Mouse (Mus musculus) spleen, adult 2 months (tissue): ENCODE measurements around the gene Prcd. TPM values are rescaled to one million over a fixed set of nuclear protein-coding genes. Genes with fewer than 3 reads are reported as not detected.
A peak's percentile ranks its signal among the peaks of the same experiment; 100 is the strongest.
"Not testable (repeated sequence)": the region's sequence is repeated elsewhere in the genome, so short reads cannot be mapped to it uniquely, and the experiment has no call there.

Source experiments
- DNase-seq, 2 experiments: peaks; one replicate each; pipeline versions ENCODE4 v3.0.0 to v3.0.0-alpha.2; 2012 to 2021; ENCODE audit warnings: low spot score in 2 of 2, low read depth in 1 of 2
- H3K27ac ChIP-seq: fragments of 200-500 bp; 2 replicates; pipeline ENCODE4 v1.5.1; 2012; ENCODE audit warnings: low read length, inconsistent platforms; ENCODE audit not compliant: insufficient read depth
- H3K27me3 ChIP-seq: fragments of 200-500 bp; 2 replicates; pipeline ENCODE4 v1.6.1; 2012; ENCODE audit warnings: mild to moderate bottlenecking, moderate library complexity, low read length, inconsistent platforms; ENCODE audit not compliant: control insufficient read depth, insufficient read depth
- H3K36me3 ChIP-seq: fragments of 200-500 bp; 2 replicates; pipeline ENCODE4 v1.6.1; 2012; ENCODE audit warnings: mild to moderate bottlenecking, low read length, inconsistent platforms; ENCODE audit not compliant: control insufficient read depth, insufficient read depth
- H3K4me1 ChIP-seq: fragments of 200-500 bp; 2 replicates; pipeline ENCODE4 v1.6.1; 2011; ENCODE audit warnings: inconsistent platforms; ENCODE audit not compliant: control insufficient read depth, insufficient read depth, insufficient read length
- H3K4me3 ChIP-seq: fragments of 200-500 bp; 2 replicates; pipeline ENCODE4 v1.5.1; 2011; ENCODE audit warnings: mild to moderate bottlenecking, inconsistent platforms; ENCODE audit not compliant: insufficient read depth, insufficient read length; ENCODE audit errors: extremely low read depth
- CTCF ChIP-seq: fragments of 200-500 bp; IDR thresholded peaks from 2 replicates; pipeline ENCODE4 v1.5.1; 2011; ENCODE audit warnings: mild to moderate bottlenecking, inconsistent platforms; ENCODE audit not compliant: insufficient read depth, insufficient read length, insufficient replicate concordance; ENCODE audit errors: extremely low read depth
- POLR2A ChIP-seq: fragments of 200-500 bp; IDR thresholded peaks from 2 replicates; pipeline ENCODE4 v1.6.1; 2011; ENCODE audit warnings: low read depth, low read length, inconsistent platforms
- WGBS: fragments of 180-500 bp; shearing (Covaris S2); methylation state at CpG from one replicate; pipeline ENCODE4 v1.1.7; 2018; 5-methylcytosine and 5-hydroxymethylcytosine counted together
- polyA plus RNA-seq: library from polyadenylated mRNA; depleted of rRNA; stranded (reverse); fragments of >200 nt; gene quantifications from 2 replicates; pipeline ENCODE4 v1.2.3, GENCODE M21; 2012; rRNA removed

Prcd gene
- polyA plus RNA-seq, result 0.35 and 0.72 TPM in 2 replicates

DNA sequence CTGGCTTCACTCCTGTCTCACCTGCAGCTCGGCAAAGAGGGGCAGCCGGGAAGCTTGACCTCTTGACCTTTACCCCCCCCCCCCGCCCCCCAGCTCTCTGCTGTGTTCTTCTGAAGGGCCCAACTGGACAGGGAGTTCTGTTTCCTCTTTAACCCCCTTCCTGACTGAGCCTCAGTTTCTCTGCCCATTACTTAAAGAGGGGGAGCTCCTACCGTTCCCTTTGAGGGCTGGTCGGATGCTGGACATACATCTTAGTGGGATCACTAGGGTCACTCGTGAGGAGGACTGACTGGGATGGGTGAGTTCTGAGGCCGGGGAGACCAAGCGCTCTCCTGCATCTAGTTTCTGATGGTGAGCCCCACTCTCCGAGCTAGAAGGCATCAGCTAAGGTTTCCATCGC, at the start of gene Prcd:
Prcd (plus strand) TSS at position 301 of the 400 bp plus-strand sequence.
- Histone ChIP-seq H3K4me3 (peak within 1 kb of the TSS; percentile 36; the same call in 1 of the 2 replicates), H3K36me3 (no peaks in the 10 kb centered on the region), H3K4me1 (peaks cover 7% of the 10 kb centered on the region), H3K27ac (no peak within 1 kb of the TSS), H3K27me3 (peaks cover 12% of the 10 kb centered on the region)
- no peak for TF ChIP-seq POLR2A
- TF ChIP-seq CTCF, result no peak
- DNase-seq, result no peak
- 22% methylated on average over 10 of the region's 10 CpGs for WGBS

DNA sequence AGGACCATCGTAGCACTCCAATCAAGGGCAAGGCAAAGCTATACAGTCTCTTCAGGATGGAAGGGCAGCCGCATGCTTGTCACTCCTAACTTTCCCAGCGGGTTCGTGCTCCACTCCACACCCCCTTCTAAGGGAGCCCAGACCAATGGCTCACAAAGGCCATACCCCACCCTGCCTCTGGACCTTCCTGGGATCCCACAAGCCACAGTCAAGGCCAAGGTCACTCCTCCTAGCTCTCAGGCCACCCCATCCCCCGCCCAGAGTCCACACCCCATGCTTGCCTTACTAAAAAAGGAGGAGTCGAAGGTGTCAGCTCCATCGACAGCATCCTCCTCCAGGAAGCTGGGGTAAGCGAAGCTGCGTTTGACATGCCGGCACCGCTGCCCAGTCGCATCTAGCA, 49.2 kb upstream of the Prcd start:
- no peak overlapping the region for H3K27ac ChIP-seq
- H3K36me3 ChIP-seq, result peaks cover 52% of the 10 kb centered on the region
- H3K27me3 ChIP-seq, result no peaks in the 10 kb centered on the region
- TF ChIP-seq POLR2A (no peak), CTCF (no peak)
- no peak overlapping the region for H3K4me3 ChIP-seq
- WGBS, result 96% methylated on average over 12 of the region's 12 CpGs
- peaks cover 25% of the 10 kb centered on the region for H3K4me1 ChIP-seq
- DNase-seq, result no peak

DNA sequence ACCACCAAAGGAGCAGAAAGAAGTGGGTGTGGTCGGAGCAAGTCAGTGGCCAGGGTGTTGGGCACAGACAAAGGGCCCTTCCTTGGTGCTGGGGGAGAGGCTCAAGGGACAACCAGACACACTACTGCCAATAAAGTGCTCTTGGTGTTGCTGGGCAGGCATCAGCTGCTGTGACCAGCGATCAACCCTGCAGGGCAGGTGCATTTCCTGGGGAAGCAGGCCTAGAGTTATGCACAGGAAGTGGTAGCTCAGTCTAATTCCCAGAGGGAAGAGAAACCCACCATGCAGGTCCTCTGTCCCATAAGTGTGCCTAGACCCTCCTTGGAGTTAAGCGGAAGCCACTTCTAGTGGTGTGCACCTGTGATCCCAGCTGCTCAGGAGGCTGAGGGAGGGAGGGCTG, 45.6 kb upstream of the Prcd start:
- TF ChIP-seq CTCF, result no peak
- no peak for TF ChIP-seq POLR2A
- peaks cover 52% of the 10 kb centered on the region for H3K4me1 ChIP-seq
- DNase-seq, result peak in 1 of 2 experiments; percentile 56
- no peak overlapping the region for H3K4me3 ChIP-seq
- WGBS, result 29% methylated on average over 3 of the region's 3 CpGs
- peak overlapping the region; percentile 67 for H3K27ac ChIP-seq
- peaks cover 29% of the 10 kb centered on the region for H3K36me3 ChIP-seq
- no peaks in the 10 kb centered on the region for H3K27me3 ChIP-seq

DNA sequence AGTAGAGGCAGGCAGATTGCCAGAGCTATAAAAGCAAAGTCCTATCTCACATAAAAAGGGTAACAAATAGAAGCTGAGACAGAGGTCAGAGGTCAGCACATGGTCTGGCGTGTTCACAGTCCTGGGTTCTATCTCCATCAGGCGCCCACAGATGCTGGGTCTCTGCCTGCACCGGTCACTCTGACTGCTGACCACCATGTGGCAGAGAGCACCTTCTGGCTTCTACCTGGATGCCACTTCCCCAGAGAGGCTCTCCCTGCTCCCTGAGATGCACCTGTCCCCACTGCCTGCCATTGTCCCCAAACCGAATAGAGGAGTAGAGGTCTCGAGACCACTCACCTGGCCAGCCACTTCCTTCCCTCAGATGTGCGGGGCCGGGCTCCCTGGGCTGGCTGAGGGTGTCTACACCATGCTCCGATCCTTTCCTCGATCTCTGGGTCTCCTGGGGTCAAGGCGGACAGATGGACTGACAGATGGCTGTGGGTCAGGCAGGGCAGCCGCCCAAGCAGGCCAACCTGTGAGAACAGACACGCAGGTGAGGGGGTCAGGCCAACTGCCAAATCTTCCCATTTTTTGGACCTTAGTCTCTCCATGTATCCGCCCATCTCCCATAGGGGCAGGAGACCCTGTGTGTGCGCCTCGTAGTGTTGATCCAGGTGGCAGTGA, 43.2 kb upstream of the Prcd start:
- WGBS, result 87% methylated on average over 15 of the region's 15 CpGs
- H3K4me3 ChIP-seq, result no peak overlapping the region
- peaks cover 58% of the 10 kb centered on the region for H3K4me1 ChIP-seq
- no peak for DNase-seq
- H3K36me3 ChIP-seq, result peaks cover 10% of the 10 kb centered on the region
- H3K27me3 ChIP-seq, result no peaks in the 10 kb centered on the region
- peak overlapping the region; percentile 41 for H3K27ac ChIP-seq
- no peak for TF ChIP-seq POLR2A
- TF ChIP-seq CTCF, result no peak

DNA sequence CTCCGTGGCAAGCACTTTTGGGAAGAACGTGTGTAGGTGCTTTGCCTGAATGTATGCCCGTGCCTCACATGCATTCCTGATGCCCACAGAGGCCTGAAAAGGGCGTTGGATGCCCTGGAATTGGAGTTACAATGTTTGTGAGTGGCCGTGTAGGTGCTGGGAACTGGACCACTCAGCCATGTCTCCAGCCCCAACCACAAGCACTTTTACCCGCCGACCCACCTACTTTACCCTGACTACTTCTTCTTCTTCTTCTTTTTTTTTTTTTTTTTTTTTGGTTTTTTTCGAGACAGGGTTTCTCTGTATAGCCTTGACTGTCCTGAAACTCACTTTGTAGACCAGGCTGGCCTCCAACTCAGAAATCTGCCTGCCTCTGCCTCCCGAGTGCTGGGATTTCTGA, 42.2 kb upstream of the Prcd start:
- H3K36me3 ChIP-seq, H3K27me3 ChIP-seq, H3K4me3 ChIP-seq: not testable (repeated sequence)
- 49% methylated on average over 9 of the region's 9 CpGs for WGBS
- DNase-seq, result peak in 1 of 2 experiments; percentile 64
- Histone ChIP-seq H3K27ac (peak overlapping the region; percentile 92), H3K4me1 (peaks cover 65% of the 10 kb centered on the region)

DNA sequence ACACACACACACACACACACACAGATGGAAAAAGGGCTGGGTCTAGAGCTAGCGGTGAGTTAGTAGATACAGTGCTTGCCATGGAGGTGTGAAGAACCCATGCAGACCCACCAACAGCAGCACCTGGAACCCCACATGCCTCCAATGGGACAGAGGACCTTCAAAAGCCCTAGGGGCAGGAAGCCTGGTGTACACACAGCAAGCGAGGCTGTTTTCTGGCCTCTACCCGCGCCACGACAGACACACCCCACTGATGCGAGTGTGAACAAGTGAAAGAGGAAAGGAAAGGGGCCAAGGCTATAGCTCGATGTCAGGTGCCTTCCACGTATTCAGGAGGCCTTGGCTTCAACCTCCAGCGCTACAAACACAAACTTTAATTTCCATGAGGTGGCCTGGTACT, 41.5 kb upstream of the Prcd start:
- H3K27ac ChIP-seq, result peak overlapping the region; percentile 82

DNA sequence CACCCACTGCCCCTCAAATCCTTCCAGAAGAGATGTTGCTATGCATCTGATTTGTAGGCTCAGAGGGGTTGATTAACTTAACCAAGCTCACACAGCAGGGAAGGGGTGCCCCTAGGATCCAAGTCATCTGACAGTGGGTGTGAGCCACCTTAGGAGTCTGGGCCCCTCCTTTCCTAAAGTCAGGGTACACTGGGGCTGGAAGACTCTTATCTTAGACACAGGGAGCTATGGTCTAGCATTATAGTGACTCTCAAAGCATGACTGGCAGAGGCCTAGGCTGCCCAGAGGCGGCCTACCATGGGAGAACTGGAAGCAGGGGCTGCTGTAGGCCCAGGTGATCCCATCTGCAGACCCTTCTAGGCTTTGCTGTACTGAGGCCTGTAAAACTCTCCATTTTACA, 40.8 kb upstream of the Prcd start:
- Histone ChIP-seq H3K27me3 (no peaks in the 10 kb centered on the region), H3K4me1 (peaks cover 68% of the 10 kb centered on the region)

More for the DNA sequence above, 41.5 kb upstream of the Prcd start:
- Histone ChIP-seq H3K4me3 (no peak overlapping the region), H3K36me3 (peaks cover 3% of the 10 kb centered on the region; the same call in 1 of the 2 replicates), H3K27me3 (no peaks in the 10 kb centered on the region), H3K4me1 (peaks cover 68% of the 10 kb centered on the region)
- peak in 1 of 2 experiments; percentile 55 for DNase-seq
- TF ChIP-seq CTCF, result no peak
- no peak for TF ChIP-seq POLR2A
- 48% methylated on average over 9 of the region's 9 CpGs for WGBS

More for the DNA sequence above, 40.8 kb upstream of the Prcd start:
- H3K36me3 ChIP-seq, result peaks cover 3% of the 10 kb centered on the region; the same call in 1 of the 2 replicates
- H3K4me3 ChIP-seq, result no peak overlapping the region
- TF ChIP-seq CTCF (no peak), POLR2A (no peak)
- 100% methylated on average over 1 of the region's 1 CpGs for WGBS
- no peak for DNase-seq
- H3K27ac ChIP-seq, result peak overlapping the region; percentile 82
